In the genomic region with DNA sequence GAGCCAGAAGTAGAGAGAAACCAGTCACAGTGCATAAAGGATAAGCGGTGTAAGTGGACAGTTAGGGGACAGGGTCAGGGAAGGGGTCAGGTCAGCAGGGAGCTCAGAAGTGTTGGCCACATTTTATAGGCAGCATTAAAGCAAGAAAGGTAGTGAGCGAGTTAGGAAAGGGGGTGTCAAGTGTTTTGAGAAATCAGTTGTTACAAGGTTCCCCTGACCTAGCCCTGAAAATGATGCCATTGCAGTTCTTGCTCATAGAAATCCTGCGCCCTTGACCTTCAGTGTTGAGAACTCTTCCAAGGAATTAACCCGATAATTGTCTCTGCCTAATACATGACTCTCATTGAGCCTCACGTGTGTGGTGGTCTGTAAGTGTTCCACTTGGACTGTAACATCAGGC, we compare ENCODE assay signal across 23 mouse cellular contexts.
"Had no signal": no experiment of that assay in that cellular context is flagged by ENCODE, and none has a peak within 500 bp of the region (broad histone marks: within the 10 kb centered on the region; RNA-seq: fewer than 3 reads in every experiment).

No protein-coding gene starts in this region.

- H3K4me3 ChIP-seq: kidney, embryonic 15.5 days; limb, embryonic 10.5 days; limb, embryonic 13.5 days; midbrain, embryonic 12.5 days; midbrain, embryonic 15.5 days; neural tube, embryonic 12.5 days; neural tube, embryonic 15.5 days had no signal

- ATAC-seq: liver, postnatal 0 days; lung, postnatal 0 days; midbrain, embryonic 15.5 days had no signal

- H3K9ac ChIP-seq: kidney, embryonic 15.5 days; limb, embryonic 13.5 days; liver, embryonic 14.5 days; liver, postnatal 0 days; lung, embryonic 14.5 days; midbrain, embryonic 12.5 days; midbrain, embryonic 15.5 days; neural tube, embryonic 12.5 days; neural tube, embryonic 15.5 days had no signal

- H3K27ac ChIP-seq: kidney, embryonic 15.5 days; limb, embryonic 10.5 days; limb, embryonic 13.5 days; liver, embryonic 14.5 days; macrophage; midbrain, embryonic 12.5 days; midbrain, embryonic 15.5 days; neural tube, embryonic 12.5 days; neural tube, embryonic 15.5 days; stomach, postnatal 0 days had no signal

- H3K9me3 ChIP-seq: kidney, embryonic 15.5 days; limb, embryonic 10.5 days; limb, embryonic 13.5 days; midbrain, embryonic 12.5 days; midbrain, embryonic 15.5 days; neural tube, embryonic 12.5 days; neural tube, embryonic 15.5 days had no signal

- H3K36me3 ChIP-seq: kidney, embryonic 15.5 days; limb, embryonic 10.5 days; limb, embryonic 13.5 days; midbrain, embryonic 12.5 days; midbrain, embryonic 15.5 days; neural tube, embryonic 12.5 days; neural tube, embryonic 15.5 days had no signal

- DNase-seq: kidney, postnatal 10 days; kidney, postnatal 4 days; layer of hippocampus, adult 9-11 months; liver; liver, postnatal 0 days; lung, embryonic 14.5 days; right cerebral cortex, adult 18-20 months; right cerebral cortex, postnatal 14 days; right cerebral cortex, postnatal 4 days; thymus, adult 2 months; thymus, postnatal 14 days; thymus, postnatal 4 days had no signal

- H3K4me1 ChIP-seq: kidney, embryonic 15.5 days; limb, embryonic 10.5 days had no signal

- H3K4me2 ChIP-seq: kidney, embryonic 15.5 days; limb, embryonic 13.5 days; lung, embryonic 14.5 days; midbrain, embryonic 12.5 days; midbrain, embryonic 15.5 days; neural tube, embryonic 12.5 days; neural tube, embryonic 15.5 days had no signal

- H3K27me3 ChIP-seq: kidney, embryonic 15.5 days; limb, embryonic 13.5 days; midbrain, embryonic 12.5 days; midbrain, embryonic 15.5 days; neural tube, embryonic 12.5 days; neural tube, embryonic 15.5 days had no signal
